Mouse (Mus musculus) adrenal gland, postnatal 14 days (tissue): Measurements from ENCODE around the gene Abraxas1. TPM values are rescaled to one million over a fixed set of nuclear protein-coding genes. Genes with fewer than 3 reads are reported as not detected.
A peak's percentile ranks its signal among the peaks of the same experiment; 100 is the strongest.

Experiments used
- DNase-seq: peaks from one replicate; pipeline ENCODE4 v3.0.0; 2021; ENCODE audit warnings: mixed read lengths
- long read RNA-seq, 2 experiments: library from polyadenylated mRNA; stranded (forward); transcript quantifications; one replicate each; pipeline ENCODE4 v2.0.0; 2021
- total RNA-seq: library from RNA; stranded (reverse); gene quantifications from 2 replicates; pipeline ENCODE4 v1.2.3, GENCODE M21; 2021

The Abraxas1 gene
- 10.2 and 16.0 TPM in 2 replicates for total RNA-seq
- long read RNA-seq, experiment 1, transcript Abraxas1-209 (10 exons, 1,668 nt): major isoform, 8 of 14 reads
- long read RNA-seq, experiment 1, partial matches to known transcripts: 2 of 14 reads
- long read RNA-seq, experiment 1, other reads (novel, unspliced or antisense): 1 of 14 reads
- long read RNA-seq, experiment 2, partial matches to known transcripts: 1 of 7 reads
- long read RNA-seq, experiment 2, other reads (novel, unspliced or antisense): 1 of 7 reads

- DNase-seq: peak; percentile 94
These were observed at the start of gene Abraxas1 for GRCm38 (mm10) chr5:100820483-100821184. TSS of gene Abraxas1 (minus strand) at chr5:100820965.

DNA sequence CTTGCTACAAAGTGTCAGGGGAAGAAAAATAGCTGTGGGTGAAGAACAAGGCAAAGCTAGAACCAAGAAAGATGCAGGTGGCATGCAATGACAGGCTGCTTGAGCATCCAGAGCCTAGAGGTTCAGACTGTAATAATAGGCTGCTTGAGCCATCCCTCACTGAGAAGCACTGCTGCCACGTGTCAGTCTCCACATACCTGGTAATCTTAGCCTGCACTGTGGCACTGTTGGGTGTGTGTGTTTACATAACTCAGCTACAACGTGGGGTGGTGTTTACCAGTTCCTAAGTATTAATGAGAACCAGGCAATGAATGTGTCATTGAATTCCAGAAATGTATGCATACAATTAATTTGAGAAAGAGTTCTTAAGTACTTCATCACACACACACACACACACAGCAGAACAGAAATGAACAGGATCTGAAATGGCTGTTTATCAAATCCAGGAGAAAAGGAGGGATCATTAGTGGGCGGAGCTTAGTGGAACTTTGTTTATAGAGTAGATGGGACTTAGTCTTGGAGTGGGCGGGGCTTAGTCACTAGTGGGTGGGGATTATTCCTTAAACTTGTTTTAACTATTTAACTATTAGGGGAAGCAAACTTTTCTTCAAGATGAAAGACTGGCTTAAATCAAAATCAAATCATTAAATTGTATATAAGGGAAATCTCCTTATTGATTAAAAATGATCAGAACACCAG lies 48.6 kb upstream of the Abraxas1 start:
- no peak for DNase-seq

DNA sequence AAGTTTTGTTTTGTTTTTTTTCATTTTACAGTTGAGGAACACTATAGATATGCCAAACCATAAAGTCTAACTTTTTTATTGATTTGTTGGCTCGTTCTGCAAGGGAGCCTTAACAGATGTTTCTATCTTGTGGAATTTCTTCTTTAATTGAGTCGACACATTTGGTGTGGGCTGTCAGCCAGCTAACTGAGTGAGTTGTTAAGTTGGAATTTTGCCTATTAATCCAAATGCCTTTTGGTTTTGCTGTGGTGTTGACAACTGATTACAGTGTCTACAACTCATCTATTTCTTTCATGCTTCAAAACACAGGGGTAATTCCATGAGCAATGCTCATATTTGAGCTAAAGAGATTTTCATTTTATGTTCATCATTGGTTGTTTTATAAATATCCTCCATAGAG lies 45.4 kb upstream of the Abraxas1 start:
- DNase-seq: no peak

- DNase-seq: peak; percentile 59
These were observed 43.7 kb upstream of the Abraxas1 start for GRCm38 (mm10) chr5:100864438-100864837.

DNA sequence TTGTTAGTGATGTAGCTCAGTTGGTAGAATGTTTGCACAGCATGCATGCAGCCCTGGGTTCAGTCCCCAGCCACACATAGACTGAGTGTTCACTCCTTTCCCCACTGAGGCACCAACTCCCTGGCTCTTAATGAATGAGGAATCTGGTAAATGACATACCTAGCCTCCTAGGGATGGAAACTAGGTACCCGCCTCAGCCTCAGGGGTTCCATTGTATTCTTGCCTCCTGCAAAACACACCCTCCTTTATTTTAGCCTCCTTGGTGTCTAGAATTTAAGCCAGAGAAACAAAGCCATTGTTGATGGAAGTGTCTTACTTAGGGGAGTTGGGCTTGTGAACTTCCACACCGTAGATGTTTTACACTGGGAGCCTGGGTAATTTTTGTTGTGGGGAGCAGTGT lies 42.3 kb upstream of the Abraxas1 start:
- DNase-seq: no peak

- peak; percentile 63 for DNase-seq
These were observed 41.0 kb upstream of the Abraxas1 start for GRCm38 (mm10) chr5:100861811-100862210.

DNA sequence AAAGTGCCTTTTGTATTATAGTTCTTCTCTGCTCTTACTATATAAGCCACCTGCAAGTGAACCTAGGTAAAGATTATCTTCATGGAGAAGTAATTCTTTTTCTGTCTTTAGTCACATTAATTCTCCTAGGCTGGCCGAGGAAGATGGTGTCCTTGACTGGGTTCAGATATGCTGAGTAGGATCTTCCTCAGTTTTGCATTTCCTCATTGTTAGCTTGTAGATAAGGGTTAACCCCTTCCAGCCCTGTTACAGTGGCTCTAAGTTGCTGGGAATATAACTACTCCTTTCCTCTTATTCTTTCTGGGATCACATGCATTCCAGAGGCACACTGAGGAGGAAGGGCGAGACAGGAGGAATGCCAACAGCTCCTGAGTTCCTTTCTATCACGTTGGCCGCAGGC lies 40.4 kb upstream of the Abraxas1 start:
- no peak for DNase-seq

GRCm38 (mm10) chr5:100860417-100861053 lies 39.8 kb upstream of the Abraxas1 start:
- peak; percentile 81 for DNase-seq

GRCm38 (mm10) chr5:100856552-100856951 lies 35.8 kb upstream of the Abraxas1 start:
- DNase-seq: no peak

DNA sequence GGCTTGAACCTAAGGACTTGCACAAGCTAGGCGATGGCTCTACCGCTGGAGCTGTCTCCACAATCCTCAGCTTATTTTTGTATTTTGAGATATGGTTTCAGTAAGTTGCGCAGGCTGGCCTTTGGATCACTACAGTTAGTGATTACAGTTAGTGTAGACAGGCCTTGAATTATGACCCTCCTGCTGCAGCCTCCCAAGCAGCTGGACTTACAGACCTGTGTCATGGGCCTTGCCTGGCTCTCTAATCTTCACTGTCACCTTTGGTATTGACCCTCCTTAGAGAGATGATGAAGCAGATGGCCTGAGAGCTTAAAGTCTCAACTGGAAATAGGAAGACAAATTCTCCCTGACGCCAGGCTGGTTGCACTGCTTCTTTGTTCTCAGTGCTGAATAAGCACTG lies 33.2 kb upstream of the Abraxas1 start:
- no peak for DNase-seq

- no peak for DNase-seq
These were observed 26.4 kb upstream of the Abraxas1 start for GRCm38 (mm10) chr5:100847143-100847542.

- DNase-seq: no peak
These were observed 25.8 kb upstream of the Abraxas1 start for GRCm38 (mm10) chr5:100846599-100846920.

GRCm38 (mm10) chr5:100845848-100846598 lies 25.3 kb upstream of the Abraxas1 start:
- DNase-seq: peak; percentile 88

DNA sequence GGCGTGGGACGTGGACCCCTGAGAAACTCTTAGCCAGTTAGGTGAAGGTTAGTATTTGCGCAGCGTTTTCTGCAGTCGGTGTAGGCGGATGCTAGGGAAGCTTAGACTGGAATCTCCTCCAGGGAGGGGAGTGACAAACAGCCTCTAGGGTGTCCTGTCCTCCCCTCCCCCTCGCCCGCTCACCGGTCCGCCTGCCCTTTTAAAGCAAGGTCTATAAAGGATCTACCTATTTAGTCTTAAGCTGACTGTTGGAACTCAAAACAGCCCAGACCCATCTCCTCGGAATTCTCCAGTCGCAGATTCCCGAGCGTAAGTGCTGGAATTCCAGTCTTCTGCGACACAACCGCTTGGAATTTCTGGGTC lies 24.7 kb upstream of the Abraxas1 start, which contains the start of gene Gpat3:
TSS of gene Gpat3 (plus strand) at position 229 of the 363 bp plus-strand sequence.
- peak; percentile 65 for DNase-seq

DNA sequence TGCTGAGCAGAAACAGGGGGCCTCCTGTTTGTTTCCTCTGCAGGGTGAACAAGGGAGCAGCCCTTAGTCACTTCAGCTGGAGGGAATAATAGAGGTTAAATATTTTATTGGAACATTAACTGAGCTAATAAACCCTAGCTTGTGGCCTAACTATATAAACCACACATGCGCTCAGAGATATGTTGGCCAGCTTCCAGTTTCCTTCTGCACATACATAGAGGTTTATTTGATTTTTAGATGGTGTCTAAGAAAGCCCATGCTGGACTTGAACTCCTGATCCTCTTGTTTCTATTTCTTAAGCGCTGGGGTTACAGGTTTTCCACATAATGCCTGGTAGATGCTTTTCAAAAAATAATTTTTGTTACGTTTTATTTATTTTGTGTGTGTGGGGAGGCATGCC lies 23.7 kb upstream of the Abraxas1 start:
- DNase-seq: no peak

GRCm38 (mm10) chr5:100837907-100838306 lies 17.1 kb upstream of the Abraxas1 start:
- no peak for DNase-seq

GRCm38 (mm10) chr5:100835862-100836538 lies 15.2 kb upstream of the Abraxas1 start:
- no peak for DNase-seq

DNA sequence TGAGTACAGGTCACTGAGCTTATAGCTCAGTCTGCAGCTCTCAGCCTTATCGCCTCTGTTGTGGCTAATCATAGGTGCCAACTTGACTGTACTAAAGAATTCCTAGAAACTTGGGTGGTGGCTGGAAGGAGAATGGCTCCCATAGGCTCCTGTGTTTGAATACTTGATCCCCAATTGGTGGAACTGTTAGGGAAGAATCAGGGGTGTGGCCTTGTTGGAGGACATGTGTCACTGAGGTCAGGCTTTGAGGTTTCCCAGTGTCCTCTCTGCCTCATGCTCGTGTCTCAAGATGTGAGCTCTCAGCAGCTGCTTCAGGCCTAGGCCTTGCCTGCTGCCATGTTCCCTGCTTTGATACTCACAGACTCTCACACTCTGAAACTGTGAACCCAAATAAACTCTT lies 13.1 kb upstream of the Abraxas1 start:
- DNase-seq: no peak

GRCm38 (mm10) chr5:100832680-100833079 lies 11.9 kb upstream of the Abraxas1 start:
- no peak for DNase-seq

- DNase-seq: no peak
These were observed 7.9 kb upstream of the Abraxas1 start for GRCm38 (mm10) chr5:100828701-100829100.

- DNase-seq: no peak
These were observed 5.8 kb upstream of the Abraxas1 start for GRCm38 (mm10) chr5:100826531-100826930.

- peak; percentile 20 for DNase-seq
These were observed 5.2 kb upstream of the Abraxas1 start for GRCm38 (mm10) chr5:100825975-100826374.
